Mouse (Mus musculus): ENCODE measurements around the gene Ttll13.
A peak's percentile ranks its signal among the peaks of the same experiment; 100 is the strongest.

The Ttll13 gene

GRCm38 (mm10) chr7:80246148-80246721 is at the start of gene Ttll13:
TSS of gene Ttll13 (plus strand) at chr7:80246376.
- DNase-seq (ENCODE audit: low spot score), result peak; percentile 96

- no peak for DNase-seq (ENCODE audit: low spot score)
These were observed 48.8 kb upstream of the Ttll13 start for GRCm38 (mm10) chr7:80197371-80197770.

GRCm38 (mm10) chr7:80197941-80198778 is 48.0 kb upstream of the Ttll13 start:
- peak; percentile 72 for DNase-seq (ENCODE audit: low spot score)

GRCm38 (mm10) chr7:80198863-80199262 is 47.3 kb upstream of the Ttll13 start:
- DNase-seq (ENCODE audit: low spot score), result no peak

GRCm38 (mm10) chr7:80199286-80199685 is 46.9 kb upstream of the Ttll13 start:
- DNase-seq (ENCODE audit: low spot score), result no peak

- no peak for DNase-seq (ENCODE audit: low spot score)
These were observed 46.2 kb upstream of the Ttll13 start for GRCm38 (mm10) chr7:80199851-80200587.

- DNase-seq (ENCODE audit: low spot score), result no peak
These were observed 45.6 kb upstream of the Ttll13 start for GRCm38 (mm10) chr7:80200588-80200945.

GRCm38 (mm10) chr7:80200963-80201539 is 45.1 kb upstream of the Ttll13 start:
- DNase-seq (ENCODE audit: low spot score), result no peak

GRCm38 (mm10) chr7:80201888-80202540 is 44.2 kb upstream of the Ttll13 start:
- no peak for DNase-seq (ENCODE audit: low spot score)

- DNase-seq (ENCODE audit: low spot score), result no peak
These were observed 43.2 kb upstream of the Ttll13 start for GRCm38 (mm10) chr7:80202961-80203360.

GRCm38 (mm10) chr7:80203638-80204096 is 42.5 kb upstream of the Ttll13 start:
- no peak for DNase-seq (ENCODE audit: low spot score)

- DNase-seq (ENCODE audit: low spot score), result no peak
These were observed 41.8 kb upstream of the Ttll13 start for GRCm38 (mm10) chr7:80204362-80204761.

- no peak for DNase-seq (ENCODE audit: low spot score)
These were observed 41.2 kb upstream of the Ttll13 start for GRCm38 (mm10) chr7:80204961-80205360.

GRCm38 (mm10) chr7:80205705-80206589 is 40.2 kb upstream of the Ttll13 start:
- no peak for DNase-seq (ENCODE audit: low spot score)

GRCm38 (mm10) chr7:80207314-80207731 is 38.9 kb upstream of the Ttll13 start:
- no peak for DNase-seq (ENCODE audit: low spot score)

GRCm38 (mm10) chr7:80208026-80208642 is 38.0 kb upstream of the Ttll13 start:
- DNase-seq (ENCODE audit: low spot score), result peak; percentile 64

GRCm38 (mm10) chr7:80208738-80209430 is 37.3 kb upstream of the Ttll13 start:
- DNase-seq (ENCODE audit: low spot score), result no peak

- no peak for DNase-seq (ENCODE audit: low spot score)
These were observed 36.5 kb upstream of the Ttll13 start for GRCm38 (mm10) chr7:80209669-80210068.

- no peak for DNase-seq (ENCODE audit: low spot score)
These were observed 35.2 kb upstream of the Ttll13 start for GRCm38 (mm10) chr7:80210982-80211381.

- no peak for DNase-seq (ENCODE audit: low spot score)
These were observed 32.6 kb upstream of the Ttll13 start for GRCm38 (mm10) chr7:80213604-80214003.
